Mouse (Mus musculus) lung, postnatal 14 days (tissue): ENCODE data around the gene Gm5767.
"Not testable (repeated sequence)": the region's sequence is repeated elsewhere in the genome, so short reads cannot be mapped to it uniquely, and the experiment has no call there.

Experiments
- DNase-seq: peaks from one replicate; pipeline ENCODE4 v3.0.0; 2021

The Gm5767 gene

DNA sequence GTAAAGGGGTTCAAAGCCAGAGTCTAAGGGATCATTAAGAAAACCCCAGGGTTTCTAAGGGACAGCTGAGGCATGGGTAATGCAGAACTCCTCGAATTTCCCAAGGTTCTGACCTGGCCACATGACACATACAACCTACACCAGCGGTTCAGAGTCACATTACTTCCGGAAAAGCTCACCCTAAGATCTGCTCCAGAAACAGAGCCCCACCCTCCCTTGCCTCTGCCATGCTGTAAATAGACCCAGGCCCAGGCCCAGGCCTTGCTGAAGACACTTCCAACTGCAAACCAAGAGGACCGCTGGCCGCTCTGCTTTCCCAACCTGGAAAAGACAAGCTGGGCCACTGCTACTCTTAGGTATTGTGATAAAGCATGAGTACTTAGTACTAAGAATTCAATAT lies 34.3 kb downstream of the Gm5767 start:
- DNase-seq: no peak

DNA sequence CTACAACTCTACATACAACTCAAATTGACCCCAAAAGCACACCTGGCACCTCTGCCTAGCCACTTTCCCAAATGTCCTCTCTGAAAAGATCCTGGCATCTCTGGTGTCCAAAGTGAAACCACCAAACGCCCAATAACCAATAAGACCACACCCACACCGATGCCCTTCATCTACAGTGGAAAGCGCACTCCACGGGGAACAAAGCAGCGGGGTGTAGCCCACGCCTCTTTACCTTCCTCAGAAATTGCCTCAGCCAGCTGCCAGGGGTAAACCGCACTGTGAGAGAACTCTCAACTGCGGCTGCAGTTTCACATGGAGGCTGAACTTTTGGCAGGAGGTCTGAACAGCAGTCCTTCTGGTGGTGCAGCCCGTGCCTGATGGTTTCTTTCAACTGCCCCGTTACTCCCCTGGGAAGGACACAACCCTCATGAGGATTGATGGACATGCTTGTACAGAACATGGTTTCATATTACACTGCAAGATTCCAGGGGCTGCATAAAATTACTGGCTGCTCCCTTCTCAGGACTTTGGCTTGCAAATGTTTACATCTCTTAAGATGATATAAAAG lies 35.0 kb downstream of the Gm5767 start:
- no peak for DNase-seq

DNA sequence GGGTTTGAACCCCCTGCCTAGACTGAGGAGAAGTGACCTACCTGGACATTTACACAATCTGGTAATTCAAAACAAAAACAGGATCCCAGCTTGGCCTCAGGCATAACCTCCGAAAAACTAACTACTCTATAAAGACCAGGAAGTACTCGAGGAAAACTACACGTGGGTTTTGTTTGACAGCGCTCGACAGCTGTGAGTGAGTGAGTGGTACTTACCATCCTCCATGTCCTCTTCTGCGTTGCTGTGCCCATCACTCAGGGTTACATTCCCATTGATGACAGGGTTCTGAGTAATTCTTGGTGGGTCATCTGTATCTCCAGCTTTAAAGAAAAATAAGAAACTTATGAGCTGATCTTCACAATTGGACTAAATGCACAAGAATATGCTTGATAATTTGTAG lies 35.7 kb downstream of the Gm5767 start:
- DNase-seq: no peak

DNA sequence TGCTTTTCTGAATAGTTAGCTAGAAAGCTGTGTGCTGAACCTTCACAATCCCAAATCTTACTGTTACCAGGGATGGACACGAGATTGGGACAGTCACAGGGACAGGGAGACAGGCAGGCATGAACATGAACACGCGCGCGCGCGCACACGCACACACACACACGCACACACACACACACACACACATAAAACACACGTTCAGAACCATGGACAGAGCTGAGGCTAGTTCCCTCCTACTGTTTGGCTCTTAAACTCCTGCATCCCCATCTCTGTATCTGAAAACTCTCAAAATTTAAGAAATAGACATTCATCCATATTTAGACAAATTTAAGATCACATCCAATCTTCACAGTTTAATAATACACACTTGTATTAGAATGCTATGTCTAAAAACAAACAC lies 37.2 kb downstream of the Gm5767 start:
- DNase-seq: no peak

DNA sequence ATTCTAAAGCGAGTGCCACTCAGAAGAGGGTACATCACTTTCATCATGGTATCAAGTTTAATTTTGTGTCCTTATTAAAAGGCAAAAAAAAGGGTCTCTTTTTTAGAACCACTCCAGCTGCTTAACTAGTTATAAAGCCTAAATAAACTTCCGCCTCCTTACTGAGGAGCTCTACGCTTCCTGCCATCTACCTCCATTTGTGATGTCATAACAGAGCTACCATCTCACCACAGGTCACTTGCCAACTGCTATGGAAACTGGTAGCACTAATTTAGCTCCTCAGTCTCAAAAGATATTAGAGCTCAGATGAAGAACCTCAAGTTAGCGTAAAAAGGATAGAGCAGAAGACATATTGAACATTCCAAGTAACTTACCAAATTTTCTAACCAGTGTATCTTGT lies 39.9 kb downstream of the Gm5767 start:
- no peak for DNase-seq

DNA sequence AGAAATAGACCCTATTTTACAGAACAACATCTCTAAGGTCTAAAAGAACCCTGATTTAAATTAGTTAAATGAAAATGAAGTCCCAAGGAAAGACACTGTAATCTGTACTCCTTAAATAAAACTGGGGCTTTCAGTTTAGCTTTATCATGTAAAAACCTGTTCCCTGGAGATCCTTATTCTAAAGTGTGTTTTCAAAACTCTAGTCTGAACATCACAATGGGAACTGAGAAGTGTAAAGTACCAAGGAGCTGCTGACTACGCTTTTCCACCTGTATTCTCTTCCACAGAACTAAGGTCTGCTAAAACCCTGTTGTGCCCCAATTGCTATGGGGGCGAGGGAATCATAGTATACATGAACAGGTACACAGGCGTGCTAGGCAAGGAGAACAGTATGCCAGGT lies 43.5 kb downstream of the Gm5767 start:
- no peak for DNase-seq

DNA sequence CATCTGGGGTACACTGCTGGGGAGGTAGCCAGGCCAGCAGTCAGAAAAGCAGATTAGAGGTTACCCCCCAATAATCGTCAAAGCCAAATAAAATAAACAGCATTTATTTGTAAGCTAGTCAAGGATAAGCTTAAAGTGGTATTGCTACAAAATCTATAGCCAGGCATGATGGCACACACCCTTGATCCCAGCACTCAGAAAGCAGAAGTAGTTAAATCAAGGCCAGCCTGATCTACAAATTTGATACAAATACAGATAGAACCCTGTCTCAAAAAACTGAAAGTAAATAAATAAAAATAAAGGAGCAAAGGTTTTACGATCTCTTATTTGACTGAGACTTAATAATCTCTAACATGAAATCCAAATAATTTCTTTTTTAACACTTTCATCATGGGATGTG lies 45.2 kb downstream of the Gm5767 start:
- no peak for DNase-seq

DNA sequence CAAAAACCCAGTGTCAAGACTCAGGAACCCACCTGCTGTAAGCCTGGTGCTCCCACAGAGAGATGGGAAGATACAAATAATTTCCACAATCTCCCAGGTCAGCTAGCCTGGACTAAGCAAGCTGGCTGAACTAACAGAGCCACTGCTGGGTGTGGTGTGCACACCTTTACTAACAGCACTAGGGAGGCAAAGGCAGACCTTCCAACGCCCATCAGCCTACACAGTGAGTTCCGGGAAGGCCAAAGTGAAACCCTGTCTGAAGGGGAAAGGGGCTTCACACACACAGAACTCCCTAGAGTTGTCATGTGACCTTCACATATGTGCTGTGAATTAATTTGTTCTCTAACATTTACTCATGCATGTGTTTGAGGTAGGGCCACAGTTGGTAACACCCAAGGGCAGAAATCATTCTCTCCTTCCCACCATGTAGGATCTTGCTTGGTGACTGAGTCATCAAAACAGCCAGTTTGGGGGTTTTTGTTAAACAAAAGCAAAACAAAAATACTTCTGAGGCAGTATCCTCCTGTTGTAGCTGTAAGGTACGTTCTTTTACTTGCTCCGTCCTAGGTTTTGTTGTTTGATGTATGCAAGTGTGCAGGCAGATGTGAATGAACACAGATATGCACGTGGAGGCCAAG lies 47.7 kb downstream of the Gm5767 start:
- no peak for DNase-seq

DNA sequence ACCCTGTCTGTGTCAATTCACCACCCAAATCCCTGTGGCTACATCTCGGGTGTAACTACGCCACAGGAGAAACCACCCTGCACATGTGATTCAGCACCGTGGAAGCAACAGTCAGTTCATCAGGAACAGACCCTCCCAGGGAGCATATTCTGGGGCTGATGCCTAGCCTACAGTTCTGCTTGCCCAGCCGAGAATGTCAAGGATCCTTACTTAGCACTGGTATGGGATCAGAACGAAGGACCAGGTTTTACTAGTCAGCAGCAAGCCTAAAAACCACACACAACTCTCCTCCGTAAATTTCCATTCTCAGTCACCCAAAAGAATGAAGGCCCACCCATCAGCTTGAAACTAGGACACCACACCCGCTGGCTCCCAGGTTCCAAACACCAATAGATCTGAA lies 51.1 kb downstream of the Gm5767 start:
- DNase-seq: no peak

DNA sequence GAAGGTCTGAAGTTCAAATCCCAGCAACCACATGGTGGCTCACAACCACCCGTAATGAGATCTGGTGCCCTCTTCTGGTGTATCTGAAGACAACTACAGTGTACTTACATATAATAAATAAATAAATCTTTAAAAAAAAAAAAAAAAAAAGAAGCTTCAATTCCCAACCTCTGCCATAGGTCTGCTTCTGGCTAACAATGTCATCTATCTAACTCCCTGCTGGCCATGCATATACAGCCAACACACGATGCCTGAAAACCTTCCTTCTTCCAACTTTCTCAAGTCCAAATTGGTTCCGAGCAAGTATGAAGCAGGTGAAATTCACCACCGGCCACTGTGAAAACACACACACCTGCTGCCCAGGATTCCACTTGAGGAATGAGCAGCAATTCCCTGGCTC lies 51.9 kb downstream of the Gm5767 start:
- DNase-seq: not testable (repeated sequence)
